ENCODE assay signal across 8 mouse cellular contexts in genomic region chr17:22361101-22361781, GRCm38 (mm10). TPM values are rescaled to one million over a fixed set of nuclear protein-coding genes. Genes with fewer than 3 reads are reported as not detected.
DNase-seq lines count a peak whose midpoint lies in the region; ATAC-seq lines count a peak whose summit lies in the region.
"Not testable (repeated sequence)": the region's sequence is repeated elsewhere in the genome, so short reads cannot be mapped to it uniquely, and the experiment has no call there.

Gene Zfp944 (minus strand): TSS chr17:22361400.
Gene Zfp758 (plus strand): TSS chr17:22361453.

- not testable (repeated sequence) for H3K27me3 ChIP-seq in intestine, embryonic 15.5 days (replicated peaks)

- H3K4me2 ChIP-seq in intestine, embryonic 15.5 days (replicated peaks) = peak within 1 kb of the TSS; percentile 62

- H3K4me1 ChIP-seq in intestine, embryonic 15.5 days (replicated peaks) = not testable (repeated sequence)

- H3K4me3 ChIP-seq in intestine, embryonic 15.5 days (replicated peaks) = peak within 1 kb of the TSS; percentile 54

- peak; percentile 78 for DNase-seq in adrenal gland, adult 2 months
- DNase-seq in embryo, embryonic 9.5 days (ENCODE audit: extremely low spot score) = peak; percentile 72
- DNase-seq in gonadal fat pad, adult 2 months (ENCODE audit: low read depth) = peak; percentile 16
- DNase-seq in left cerebral cortex, postnatal 25 days (ENCODE audit: low spot score in 2 of 2) = peak; percentile 45 to 51
- peak; percentile 9 for DNase-seq in right cerebral cortex, postnatal 14 days
- peak; percentile 77 for DNase-seq in yolk sac, embryonic 10.5 days (ENCODE audit: low spot score)

- ATAC-seq in intestine, embryonic 15.5 days = peak; percentile 100
- ATAC-seq in megakaryocyte-erythroid progenitor cell, adult 5-6 weeks (replicated peaks; ENCODE audit: low FRiP score, low TSS enrichment, poor library complexity, severe bottlenecking) = peak; percentile 99

- H3K9me3 ChIP-seq in intestine, embryonic 15.5 days = not testable (repeated sequence)

- H3K9ac ChIP-seq in intestine, embryonic 15.5 days = peak within 1 kb of the TSS; percentile 58

- WGBS in intestine, embryonic 15.5 days = under 1% methylated on average over 31 of the region's 43 CpGs

- intact Hi-C loops in left cerebral cortex, postnatal 25 days (cut with DNase I) = not testable (repeated sequence)

- not testable (repeated sequence) for H3K36me3 ChIP-seq in intestine, embryonic 15.5 days

- H3K27ac ChIP-seq in intestine, embryonic 15.5 days = peak within 1 kb of the TSS; percentile 85

RNA-seq across cellular contexts. Expression of gene Zfp944, which starts in this region (rescaled TPM):
- 1 to 10 TPM; 7.7 to 7.8 TPM for total RNA-seq in adrenal gland, adult 2 months (2021)
- polyA plus RNA-seq in adrenal gland, adult 2 months (2012; rRNA removed) = 2.8 and 2.9 TPM in 2 replicates
- polyA plus RNA-seq in gonadal fat pad, adult 2 months (2012; rRNA removed) = 2.2 and 2.5 TPM in 2 replicates
- polyA plus RNA-seq in intestine, embryonic 15.5 days (2015; fragmentation: Nextera tagmentation; extraction: Ambion mirVana) = 10.7 and 11.9 TPM in 2 replicates
- total RNA-seq in left cerebral cortex, postnatal 25 days (2021) = 10 to 100 TPM in 1 of 2 experiments, 1 to 10 TPM in 1; 9.2 to 11.4 TPM
- 16.6 and 26.8 TPM in 2 replicates for total RNA-seq in megakaryocyte-erythroid progenitor cell, adult 5-6 weeks (2014; fragmentation: Nextera tagmentation)
- 6.8 and 11.1 TPM in 2 replicates for total RNA-seq in megakaryocyte-erythroid progenitor cell, adult 5-6 weeks (2017)

RNA-seq across cellular contexts. Expression of gene Zfp758, which starts in this region (rescaled TPM):
- total RNA-seq in adrenal gland, adult 2 months (2021) = 1 to 10 TPM; 9.3 to 9.9 TPM
- polyA plus RNA-seq in adrenal gland, adult 2 months (2012; rRNA removed) = 0.40 and 0.67 TPM in 2 replicates
- polyA plus RNA-seq in gonadal fat pad, adult 2 months (2012; rRNA removed) = 0.74 and 1.0 TPM in 2 replicates
- polyA plus RNA-seq in intestine, embryonic 15.5 days (2015; fragmentation: Nextera tagmentation; extraction: Ambion mirVana) = 7.8 and 9.0 TPM in 2 replicates
- total RNA-seq in left cerebral cortex, postnatal 25 days (2021) = 10 to 100 TPM; 10.2 to 10.5 TPM
- 10.8 and 15.4 TPM in 2 replicates for total RNA-seq in megakaryocyte-erythroid progenitor cell, adult 5-6 weeks (2014; fragmentation: Nextera tagmentation)
- total RNA-seq in megakaryocyte-erythroid progenitor cell, adult 5-6 weeks (2017) = 14.8 and 30.3 TPM in 2 replicates

Comparison
In these comparisons a context has a peak if more than half of its experiments do, and no peak if none do; other contexts are left out.
1. Peak in every context shown above with its lines: DNase-seq, ATAC-seq, H3K4me3 ChIP-seq and H3K27ac ChIP-seq.
2. DNase-seq: peak in every context shown above with its lines; median percentile 78 in adrenal gland, adult 2 months; 77 in yolk sac, embryonic 10.5 days; 72 in embryo, embryonic 9.5 days; 48 in left cerebral cortex, postnatal 25 days; 16 in gonadal fat pad, adult 2 months; 9 in right cerebral cortex, postnatal 14 days.